Mouse (Mus musculus) liver, embryonic 16.5 days (tissue): ENCODE measurements at regions not wholly inside any gene's neighbourhood (a gene's known extent, or its start where the extent isn't known, plus 50 kb on each side); places are given as distances from the start of the nearest gene placed in this dataset.
A peak's percentile ranks its signal among the peaks of the same experiment; 100 is the strongest.

ENCODE experiments used
- ATAC-seq: fragments of 200-750 bp; cut with Nextera tagmentation; 2 replicates; pipeline ENCODE4 v1.8.0; 2017; ENCODE audit warnings: low read depth, mild to moderate bottlenecking, moderate number of reproducible peaks, moderate library complexity
- H3K27ac ChIP-seq: fragments of 300-500 bp; sonication (generic); 2 replicates; pipeline ENCODE4 v1.5.1; 2014; ENCODE audit warnings: mild to moderate bottlenecking, low read length
- H3K27me3 ChIP-seq: fragments of 300-500 bp; sonication (generic); 2 replicates; pipeline ENCODE4 v1.6.1; 2014; ENCODE audit warnings: low read depth, low read length, mixed read lengths; ENCODE audit not compliant: control insufficient read depth, insufficient read depth
- H3K36me3 ChIP-seq: fragments of 300-500 bp; sonication (generic); 2 replicates; pipeline ENCODE4 v1.6.1; 2014; ENCODE audit warnings: mild to moderate bottlenecking; ENCODE audit not compliant: control insufficient read depth, insufficient read depth
- H3K4me1 ChIP-seq: fragments of 300-500 bp; sonication (generic); 2 replicates; pipeline ENCODE4 v1.6.1; 2014; ENCODE audit warnings: low read depth, low read length, mixed read lengths; ENCODE audit not compliant: control insufficient read depth
- H3K4me2 ChIP-seq: fragments of 300-500 bp; sonication (generic); 2 replicates; pipeline ENCODE4 v1.6.1; 2014; ENCODE audit warnings: low read depth, low read length, mixed read lengths
- H3K4me3 ChIP-seq: fragments of 300-500 bp; sonication (generic); 2 replicates; pipeline ENCODE4 v1.5.1; 2014; ENCODE audit warnings: low read depth, mild to moderate bottlenecking, low read length
- H3K9ac ChIP-seq: fragments of 300-500 bp; sonication (generic); 2 replicates; pipeline ENCODE4 v1.6.1; 2014; ENCODE audit warnings: low read depth, low read length
- H3K9me3 ChIP-seq: fragments of 300-500 bp; sonication (generic); replicated peaks from 2 replicates; pipeline ENCODE4 v1.6.1; 2016; ENCODE audit warnings: low read length; ENCODE audit not compliant: control insufficient read depth
- WGBS: fragments of 180-500 bp; shearing (Covaris S2); extraction: QIAGEN DNeasy Blood & Tissue Kit; methylation state at CpG from one replicate; pipeline ENCODE4 v1.1.7; 2014; ENCODE audit not compliant: insufficient replicate concordance; 5-methylcytosine and 5-hydroxymethylcytosine counted together

- H3K27me3 ChIP-seq, result no peaks in the 10 kb centered on the region
- no peaks in the 10 kb centered on the region; the same call in 1 of the 2 replicates for H3K4me1 ChIP-seq
- no peak overlapping the region for H3K9ac ChIP-seq
- peak; percentile 55 for ATAC-seq
- H3K27ac ChIP-seq, result peak overlapping the region; percentile 52
- WGBS, result 23% methylated on average over 5 of the region's 5 CpGs
- H3K4me3 ChIP-seq, result no peak overlapping the region
- no peaks in the 10 kb centered on the region for H3K36me3 ChIP-seq
- H3K9me3 ChIP-seq, result no peaks in the 10 kb centered on the region
- no peak overlapping the region for H3K4me2 ChIP-seq
These were observed 69.3 kb downstream of the Btg1 start for GRCm38 (mm10) chr10:96685991-96686601.

GRCm38 (mm10) chr10:96686659-96687440, 70.0 kb downstream of the Btg1 start:
- WGBS, result 49% methylated on average over 6 of the region's 6 CpGs
- peak overlapping the region; percentile 23 for H3K4me2 ChIP-seq
- ATAC-seq, result peak; percentile 53

GRCm38 (mm10) chr10:96687441-96687772, 70.6 kb downstream of the Btg1 start:
- H3K4me2 ChIP-seq, result 0 out of 2 replicates have a peak overlapping the region, but pooled peaks have one; percentile 23

More at GRCm38 (mm10) chr10:96686659-96687440, 70.0 kb downstream of the Btg1 start:
- Histone ChIP-seq H3K27ac (peak overlapping the region; percentile 52), H3K4me1 (peaks cover 2% of the 10 kb centered on the region), H3K36me3 (no peaks in the 10 kb centered on the region), H3K9me3 (no peaks in the 10 kb centered on the region), H3K27me3 (no peaks in the 10 kb centered on the region), H3K9ac (no peak overlapping the region), H3K4me3 (no peak overlapping the region)

GRCm38 (mm10) chr10:96689976-96690867, 73.4 kb downstream of the Btg1 start:
- Histone ChIP-seq H3K27me3 (no peaks in the 10 kb centered on the region), H3K9me3 (no peaks in the 10 kb centered on the region), H3K4me3 (no peak overlapping the region), H3K27ac (peak overlapping the region; percentile 61), H3K4me1 (peaks cover 2% of the 10 kb centered on the region), H3K36me3 (no peaks in the 10 kb centered on the region), H3K4me2 (no peak overlapping the region), H3K9ac (no peak overlapping the region)
- ATAC-seq, result no peak
- 44% methylated on average over 11 of the region's 11 CpGs for WGBS

More at GRCm38 (mm10) chr10:96687441-96687772, 70.6 kb downstream of the Btg1 start:
- Histone ChIP-seq H3K36me3 (no peaks in the 10 kb centered on the region), H3K4me1 (peaks cover 2% of the 10 kb centered on the region), H3K4me3 (no peak overlapping the region), H3K9me3 (no peaks in the 10 kb centered on the region), H3K27me3 (no peaks in the 10 kb centered on the region), H3K27ac (peak overlapping the region; percentile 52; the same call in 1 of the 2 replicates), H3K9ac (no peak overlapping the region)
- 48% methylated on average over 1 of the region's 1 CpGs for WGBS
- ATAC-seq, result no peak

GRCm38 (mm10) chr10:96690868-96691302, 74.1 kb downstream of the Btg1 start:
- peak; percentile 73 for ATAC-seq
- peaks cover 2% of the 10 kb centered on the region for H3K4me1 ChIP-seq
- no peak overlapping the region for H3K9ac ChIP-seq
- no peak overlapping the region for H3K4me3 ChIP-seq
- H3K27ac ChIP-seq, result peak overlapping the region; percentile 61
- H3K27me3 ChIP-seq, result no peaks in the 10 kb centered on the region
- H3K4me2 ChIP-seq, result no peak overlapping the region
- no peaks in the 10 kb centered on the region for H3K9me3 ChIP-seq
- WGBS, result 43% methylated on average over 2 of the region's 2 CpGs
- H3K36me3 ChIP-seq, result no peaks in the 10 kb centered on the region

- no peaks in the 10 kb centered on the region for H3K36me3 ChIP-seq
- no peak overlapping the region for H3K4me3 ChIP-seq
These were observed 74.6 kb downstream of the Btg1 start for GRCm38 (mm10) chr10:96691319-96691870.

GRCm38 (mm10) chr10:96692821-96693220, 76.0 kb downstream of the Btg1 start:
- no peak overlapping the region for H3K4me3 ChIP-seq
- no peaks in the 10 kb centered on the region for H3K9me3 ChIP-seq
- H3K27me3 ChIP-seq, result no peaks in the 10 kb centered on the region
- H3K4me2 ChIP-seq, result no peak overlapping the region
- WGBS, result 70% methylated on average over 7 of the region's 7 CpGs
- no peak overlapping the region for H3K27ac ChIP-seq
- no peaks in the 10 kb centered on the region for H3K36me3 ChIP-seq
- peaks cover 2% of the 10 kb centered on the region for H3K4me1 ChIP-seq
- no peak overlapping the region for H3K9ac ChIP-seq
- ATAC-seq, result no peak

More at GRCm38 (mm10) chr10:96691319-96691870, 74.6 kb downstream of the Btg1 start:
- WGBS, result 60% methylated on average over 6 of the region's 6 CpGs
- ATAC-seq, result peak; percentile 63
- H3K27me3 ChIP-seq, result no peaks in the 10 kb centered on the region
- no peaks in the 10 kb centered on the region for H3K9me3 ChIP-seq
- H3K9ac ChIP-seq, result no peak overlapping the region
- peaks cover 2% of the 10 kb centered on the region for H3K4me1 ChIP-seq
- no peak overlapping the region for H3K4me2 ChIP-seq
- H3K27ac ChIP-seq, result peak overlapping the region; percentile 18

GRCm38 (mm10) chr10:96693766-96694165, 77.0 kb downstream of the Btg1 start:
- Histone ChIP-seq H3K4me2 (no peak overlapping the region), H3K9me3 (no peaks in the 10 kb centered on the region), H3K27me3 (no peaks in the 10 kb centered on the region), H3K36me3 (no peaks in the 10 kb centered on the region), H3K4me1 (peaks cover 2% of the 10 kb centered on the region; the same call in 1 of the 2 replicates), H3K27ac (no peak overlapping the region), H3K4me3 (no peak overlapping the region), H3K9ac (no peak overlapping the region)
- WGBS, result 61% methylated on average over 6 of the region's 6 CpGs
- ATAC-seq, result no peak
